Mouse (Mus musculus) kidney, postnatal 0 days (tissue): ENCODE measurements around the gene Gngt2. TPM values are rescaled to one million over a fixed set of nuclear protein-coding genes. Genes with fewer than 3 reads are reported as not detected.

Source experiments
- ATAC-seq: fragments of 200-750 bp; cut with Nextera tagmentation; replicated peaks from 2 replicates; pipeline ENCODE4 v1.8.0; 2017; ENCODE audit warnings: low read depth, moderate number of reproducible peaks, moderate TSS enrichment, moderate library complexity; ENCODE audit not compliant: low FRiP score
- DNase-seq: peaks from one replicate; pipeline ENCODE4 v3.0.0-alpha.2; 2016; ENCODE audit warnings: low spot score
- H3K27ac ChIP-seq: fragments of 300-500 bp; sonication (generic); 2 replicates; pipeline ENCODE4 v1.5.1; 2014; ENCODE audit warnings: mild to moderate bottlenecking
- H3K27me3 ChIP-seq: fragments of 300-500 bp; sonication (generic); 2 replicates; pipeline ENCODE4 v1.6.1; 2014; ENCODE audit warnings: low read length, mixed read lengths; ENCODE audit not compliant: insufficient read depth
- H3K36me3 ChIP-seq: fragments of 300-500 bp; sonication (generic); 2 replicates; pipeline ENCODE4 v1.6.1; 2014; ENCODE audit warnings: low read length, mixed read lengths; ENCODE audit not compliant: insufficient read depth
- H3K4me1 ChIP-seq: fragments of 300-500 bp; sonication (generic); replicated peaks from 2 replicates; pipeline ENCODE4 v1.6.1; 2014; ENCODE audit warnings: antibody characterized with exemption, low read length, mixed read lengths; ENCODE audit not compliant: insufficient read depth
- H3K4me2 ChIP-seq: fragments of 300-500 bp; sonication (generic); 2 replicates; pipeline ENCODE4 v1.6.1; 2014; ENCODE audit warnings: mild to moderate bottlenecking, low read length, moderate library complexity, mixed read lengths
- H3K4me3 ChIP-seq: fragments of 300-500 bp; sonication (generic); replicated peaks from 2 replicates; pipeline ENCODE4 v1.5.1; 2014; ENCODE audit warnings: low read depth, low read length
- H3K9ac ChIP-seq: fragments of 300-500 bp; sonication (generic); 2 replicates; pipeline ENCODE4 v1.6.1; 2014; ENCODE audit warnings: low read depth, low read length
- H3K9me3 ChIP-seq: fragments of 300-500 bp; sonication (generic); replicated peaks from 2 replicates; pipeline ENCODE4 v1.6.1; 2016; ENCODE audit warnings: low read length, inconsistent platforms, mixed read lengths
- CTCF ChIP-seq: IDR thresholded peaks from 2 replicates; pipeline ENCODE4 v1.5.1; 2016; ENCODE audit warnings: antibody characterized with exemption, low read depth, mild to moderate bottlenecking, moderate library complexity
- WGBS: fragments of 180-500 bp; shearing (Covaris S2); extraction: QIAGEN DNeasy Blood & Tissue Kit; methylation state at CpG from one replicate; pipeline ENCODE4 v1.1.7; 2014; 5-methylcytosine and 5-hydroxymethylcytosine counted together
- polyA plus RNA-seq: library from polyadenylated mRNA; unstranded; fragments of >200 nt; fragmentation: Nextera tagmentation; extraction: Ambion mirVana; gene quantifications from 2 replicates; pipeline ENCODE4 v1.2.1, GENCODE M21; 2015

The Gngt2 gene
- polyA plus RNA-seq, 1 experiment from 2014 or later = 32.6 TPM

DNA sequence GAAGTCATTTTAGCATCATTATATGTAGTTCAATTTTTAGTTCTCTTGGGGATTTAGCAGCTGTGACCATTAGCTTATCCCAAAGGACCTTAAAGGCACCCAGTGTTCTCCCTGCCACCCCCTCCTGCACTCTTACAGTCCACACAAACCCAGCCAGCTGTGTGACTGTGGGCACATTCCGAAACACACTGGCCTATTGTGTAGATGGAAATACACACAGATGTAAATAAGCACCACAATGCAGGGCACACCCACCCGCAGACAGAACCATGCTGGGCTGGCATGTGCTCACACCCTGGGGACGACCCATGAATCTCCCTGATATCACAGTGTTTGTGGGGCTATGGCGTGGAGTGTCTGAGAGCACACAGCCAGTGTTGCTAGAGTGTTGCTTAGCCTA is 24.8 kb upstream of the Gngt2 start:
- H3K27ac ChIP-seq = no peak overlapping the region
- H3K9me3 ChIP-seq = no peaks in the 10 kb centered on the region
- no peaks in the 10 kb centered on the region for H3K27me3 ChIP-seq
- no peak for ATAC-seq
- TF ChIP-seq CTCF = no peak
- WGBS = 81% methylated on average over 4 of the region's 4 CpGs
- H3K36me3 ChIP-seq = no peaks in the 10 kb centered on the region
- DNase-seq = no peak
- H3K4me2 ChIP-seq = no peak overlapping the region
- H3K4me3 ChIP-seq = no peak overlapping the region
- H3K9ac ChIP-seq = no peak overlapping the region
- no peaks in the 10 kb centered on the region for H3K4me1 ChIP-seq

GRCm38 (mm10) chr11:95814101-95814500 is 22.9 kb upstream of the Gngt2 start:
- no peaks in the 10 kb centered on the region for H3K4me1 ChIP-seq
- H3K9me3 ChIP-seq = no peaks in the 10 kb centered on the region
- no peak overlapping the region for H3K9ac ChIP-seq
- TF ChIP-seq CTCF = no peak
- 89% methylated on average over 2 of the region's 2 CpGs for WGBS
- ATAC-seq (no peak), DNase-seq (no peak)
- no peak overlapping the region for H3K27ac ChIP-seq
- H3K36me3 ChIP-seq = no peaks in the 10 kb centered on the region
- no peak overlapping the region for H3K4me3 ChIP-seq
- H3K4me2 ChIP-seq = no peak overlapping the region
- H3K27me3 ChIP-seq = no peaks in the 10 kb centered on the region

DNA sequence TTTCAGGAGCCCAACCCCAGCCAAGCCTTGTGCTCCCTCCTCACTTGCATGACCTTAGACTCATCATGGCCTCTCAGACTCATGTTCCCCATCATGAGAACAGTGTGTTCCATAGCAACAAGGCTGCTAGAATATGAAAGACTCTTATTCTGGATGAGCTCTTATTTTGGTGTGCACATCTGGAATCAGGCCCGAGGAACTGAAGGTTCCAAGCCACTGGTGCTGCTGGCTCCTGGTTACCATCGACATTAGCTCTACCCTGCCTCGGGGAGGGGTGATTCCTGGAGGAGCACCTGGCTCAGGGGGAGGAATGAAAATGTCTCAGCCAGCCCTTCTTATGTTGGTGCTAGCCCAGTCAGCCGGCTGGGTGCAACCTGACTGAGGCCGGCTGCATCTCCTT is 22.2 kb upstream of the Gngt2 start:
- Histone ChIP-seq H3K36me3 (no peaks in the 10 kb centered on the region), H3K4me2 (no peak overlapping the region), H3K4me1 (no peaks in the 10 kb centered on the region), H3K27ac (no peak overlapping the region), H3K4me3 (no peak overlapping the region), H3K9me3 (no peaks in the 10 kb centered on the region), H3K27me3 (no peaks in the 10 kb centered on the region), H3K9ac (no peak overlapping the region)
- TF ChIP-seq CTCF = no peak
- ATAC-seq (no peak), DNase-seq (no peak)
- WGBS = 45% methylated on average over 5 of the region's 5 CpGs

DNA sequence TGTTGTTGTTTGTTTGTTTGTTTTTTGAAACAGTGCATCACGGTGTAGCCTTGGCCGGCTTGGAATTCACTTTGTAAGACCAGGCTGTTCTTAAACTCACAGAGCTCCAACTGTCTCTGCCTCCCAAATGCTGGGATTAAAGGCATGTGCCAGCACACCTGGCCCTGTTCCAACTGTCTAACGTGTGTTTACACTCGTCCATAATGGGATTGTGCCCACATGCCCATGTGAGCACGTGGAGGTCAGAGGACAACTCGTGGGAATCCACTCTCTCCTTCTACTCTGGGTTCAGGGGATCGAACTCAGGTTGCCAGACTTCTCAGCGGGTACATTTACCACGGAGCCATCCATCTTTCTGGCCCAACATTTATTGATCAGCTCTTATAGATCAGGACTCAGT is 21.6 kb upstream of the Gngt2 start:
- no peaks in the 10 kb centered on the region for H3K9me3 ChIP-seq
- no peak for ATAC-seq
- H3K9ac ChIP-seq = no peak overlapping the region
- H3K4me1 ChIP-seq = no peaks in the 10 kb centered on the region
- H3K4me2 ChIP-seq = no peak overlapping the region
- no peak overlapping the region for H3K27ac ChIP-seq
- H3K4me3 ChIP-seq = no peak overlapping the region
- no peaks in the 10 kb centered on the region for H3K36me3 ChIP-seq
- H3K27me3 ChIP-seq = no peaks in the 10 kb centered on the region
- no peak for DNase-seq
- WGBS = 74% methylated on average over 9 of the region's 9 CpGs
- no peak for TF ChIP-seq CTCF

DNA sequence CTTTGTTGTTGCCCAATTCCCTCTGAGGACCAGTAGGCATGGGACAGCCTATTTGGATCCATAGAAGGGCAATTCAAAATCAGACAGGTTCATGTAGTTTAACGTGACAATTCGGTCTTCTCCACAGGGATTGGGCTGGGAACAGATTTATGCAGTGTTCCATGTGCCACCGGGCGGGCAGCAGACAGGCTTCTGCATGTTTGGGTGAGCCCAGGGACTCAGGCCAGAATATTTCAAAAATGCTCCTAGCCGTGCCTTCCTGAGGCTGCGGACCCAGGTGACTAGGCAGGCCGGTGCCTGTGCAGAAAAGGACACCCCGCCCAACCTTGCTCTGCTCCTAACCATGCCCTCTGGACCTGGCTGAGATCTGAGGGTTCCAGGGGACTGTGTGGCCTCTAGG is 17.9 kb upstream of the Gngt2 start:
- H3K9ac ChIP-seq = no peak overlapping the region
- H3K4me1 ChIP-seq = no peaks in the 10 kb centered on the region

GRCm38 (mm10) chr11:95821511-95821910 is 15.5 kb upstream of the Gngt2 start:
- Histone ChIP-seq H3K36me3 (no peaks in the 10 kb centered on the region), H3K9me3 (no peaks in the 10 kb centered on the region), H3K9ac (no peak overlapping the region), H3K4me1 (peaks cover 3% of the 10 kb centered on the region; the same call in 1 of the 2 replicates), H3K27me3 (peaks cover under 1% of the 10 kb centered on the region), H3K4me3 (no peak overlapping the region), H3K27ac (no peak overlapping the region), H3K4me2 (no peak overlapping the region)
- ATAC-seq = no peak
- WGBS = 79% methylated on average over 3 of the region's 3 CpGs
- TF ChIP-seq CTCF = no peak
- no peak for DNase-seq

More for the DNA sequence above, 17.9 kb upstream of the Gngt2 start:
- no peak for ATAC-seq
- Histone ChIP-seq H3K27me3 (no peaks in the 10 kb centered on the region), H3K36me3 (no peaks in the 10 kb centered on the region), H3K4me2 (no peak overlapping the region), H3K9me3 (no peaks in the 10 kb centered on the region), H3K4me3 (no peak overlapping the region), H3K27ac (no peak overlapping the region)
- no peak for DNase-seq
- no peak for TF ChIP-seq CTCF
- 81% methylated on average over 8 of the region's 8 CpGs for WGBS

GRCm38 (mm10) chr11:95822437-95822836 is 14.6 kb upstream of the Gngt2 start:
- H3K36me3 ChIP-seq = no peaks in the 10 kb centered on the region
- no peak overlapping the region for H3K4me2 ChIP-seq
- H3K9ac ChIP-seq = no peak overlapping the region
- no peaks in the 10 kb centered on the region for H3K9me3 ChIP-seq
- 97% methylated on average over 4 of the region's 4 CpGs for WGBS
- H3K27me3 ChIP-seq = peaks cover 3% of the 10 kb centered on the region
- no peak for TF ChIP-seq CTCF
- H3K4me1 ChIP-seq = peaks cover 3% of the 10 kb centered on the region; the same call in 1 of the 2 replicates
- no peak for DNase-seq
- no peak for ATAC-seq
- no peak overlapping the region for H3K4me3 ChIP-seq
- H3K27ac ChIP-seq = no peak overlapping the region
